Comparison of ENCODE assay signal across 26 mouse cellular contexts in genomic region chr4:137187051-137187450, GRCm38 (mm10).
"Had no signal": no experiment of that assay in that cellular context is flagged by ENCODE, and none has a peak within 500 bp of the region (broad histone marks: within the 10 kb centered on the region; RNA-seq: fewer than 3 reads in every experiment).

No protein-coding gene starts in this region.

- ATAC-seq: hindbrain, embryonic 16.5 days; inflammation-experienced regulatory T-cells, adult 6 months; intestine, embryonic 15.5 days; intestine, postnatal 0 days had no signal

- DNase-seq: gastrocnemius, postnatal 36 days; heart, adult 18-20 months; heart, postnatal 10 days; heart, postnatal 4 days; kidney, adult 18-20 months; kidney, adult 8-10 months; kidney, postnatal 10 days; kidney, postnatal 4 days; liver; liver, embryonic 13.5 days had no signal

- H3K4me2 ChIP-seq: heart, embryonic 12.5 days; hindbrain, embryonic 12.5 days; hindbrain, embryonic 14.5 days; intestine, embryonic 15.5 days; kidney, embryonic 15.5 days; limb, embryonic 12.5 days; liver, embryonic 11.5 days; liver, embryonic 13.5 days; liver, embryonic 15.5 days had no signal

- H3K36me3 ChIP-seq: heart, embryonic 10.5 days; heart, embryonic 12.5 days; hindbrain, embryonic 10.5 days; hindbrain, embryonic 12.5 days; intestine, embryonic 15.5 days; kidney, embryonic 15.5 days; limb, embryonic 10.5 days; limb, embryonic 12.5 days; liver, embryonic 13.5 days; liver, embryonic 15.5 days had no signal

- H3K4me1 ChIP-seq: liver, embryonic 13.5 days; liver, embryonic 15.5 days had no signal

- H3K27me3 ChIP-seq: intestine, embryonic 15.5 days; kidney, embryonic 15.5 days; limb, embryonic 12.5 days; liver, embryonic 13.5 days; liver, embryonic 15.5 days had no signal

- H3K9ac ChIP-seq: heart, embryonic 12.5 days; hindbrain, embryonic 12.5 days; hindbrain, embryonic 14.5 days; intestine, embryonic 15.5 days; kidney, embryonic 15.5 days; limb, embryonic 12.5 days; liver, embryonic 13.5 days; liver, embryonic 15.5 days had no signal

- H3K27ac ChIP-seq: heart, embryonic 10.5 days; hindbrain, embryonic 10.5 days; hindbrain, embryonic 12.5 days; hindbrain, embryonic 14.5 days; intestine, embryonic 15.5 days; kidney, embryonic 15.5 days; layer of hippocampus, adult 2 months; left cerebral cortex, adult 2 months; limb, embryonic 12.5 days; liver, embryonic 13.5 days; liver, embryonic 15.5 days had no signal

- H3K9me3 ChIP-seq: heart, embryonic 10.5 days; heart, embryonic 12.5 days; hindbrain, embryonic 10.5 days; hindbrain, embryonic 12.5 days; intestine, embryonic 15.5 days; kidney, embryonic 15.5 days; limb, embryonic 10.5 days; limb, embryonic 12.5 days; liver, embryonic 13.5 days; liver, embryonic 15.5 days had no signal

- H3K4me3 ChIP-seq: heart, embryonic 10.5 days; heart, embryonic 12.5 days; hindbrain, embryonic 10.5 days; hindbrain, embryonic 12.5 days; intestine, embryonic 15.5 days; kidney, embryonic 15.5 days; layer of hippocampus, adult 2 months; left cerebral cortex, adult 2 months; limb, embryonic 10.5 days; limb, embryonic 12.5 days; liver, embryonic 13.5 days; liver, embryonic 15.5 days had no signal
